Comparison of ENCODE assay signal across 17 mouse cellular contexts in genomic region chr2:77270136-77270535, GRCm38 (mm10). TPM values are rescaled to one million over a fixed set of nuclear protein-coding genes. Genes with fewer than 3 reads are reported as not detected.
DNase-seq lines count a peak whose midpoint lies in the region; TF ChIP-seq lines count a peak whose summit lies in the region.
"Had no signal": no experiment of that assay in that cellular context is flagged by ENCODE, and none has a peak within 500 bp of the region (broad histone marks: within the 10 kb centered on the region; RNA-seq: fewer than 3 reads in every experiment).

No protein-coding gene starts in this region.

- peaks cover 41% of the 10 kb centered on the region; the same call in 1 of the 2 replicates for H3K4me1 ChIP-seq in small intestine, adult 2 months (ENCODE audit: control insufficient read depth, insufficient read depth, insufficient read length, low read length)

- 17% methylated on average over 1 of the region's 1 CpGs for WGBS in small intestine, adult 2 months

- no peak for TF ChIP-seq POLR2A in small intestine, adult 2 months (IDR thresholded peaks at IDR 0.05; ENCODE audit: low read depth, low read length)

- intact Hi-C loops in gastrocnemius, adult 2 months (cut with DNase I), result no loop called here
- intact Hi-C loops in gastrocnemius, postnatal 36 days (cut with DNase I), result no loop called here
- intact Hi-C loops in left cerebral cortex, adult 2 months (cut with DNase I), result no loop called here

- TF ChIP-seq CTCF in gastrocnemius, adult 2 months (IDR thresholded peaks at IDR 0.05), result no peak
- TF ChIP-seq CTCF in left cerebral cortex, adult 2 months (IDR thresholded peaks at IDR 0.05), result no peak
- TF ChIP-seq CTCF in small intestine, adult 2 months (IDR thresholded peaks at IDR 0.05; ENCODE audit: extremely low read depth, insufficient read length, insufficient replicate concordance, low read depth, low read length), result no peak

- peak overlapping the region; percentile 88 for H3K27ac ChIP-seq in gastrocnemius, adult 2 months
- peak overlapping the region; percentile 69 for H3K27ac ChIP-seq in left cerebral cortex, adult 2 months
- H3K27ac ChIP-seq in small intestine, adult 2 months (ENCODE audit: insufficient read depth, low read depth, low read length), result peak overlapping the region; percentile 16; the same call in 1 of the 2 replicates
- H3K27ac ChIP-seq: hindbrain, embryonic 12.5 days; midbrain, embryonic 12.5 days had no signal

- no peak for DNase-seq in gastrocnemius, adult 2 months
- DNase-seq in gastrocnemius, postnatal 36 days, result no peak
- DNase-seq in left cerebral cortex, adult 2 months (ENCODE audit: extremely low spot score in 1 of 2, low spot score in 2 of 2), result no peak
- no peak for DNase-seq in left cerebral cortex, adult 9 months (ENCODE audit: low spot score in 2 of 2)
- peak; percentile 30 for DNase-seq in Muller cell, postnatal 12 days (ENCODE audit: inconsistent ontology term)
- no peak for DNase-seq in cerebellum, postnatal 4 days (ENCODE audit: low spot score in 2 of 2)
- DNase-seq: adrenal gland, postnatal 10 days; cerebellum, adult 2 months; cerebellum, postnatal 25 days; kidney, adult 2 months; spleen, adult 18-20 months had no signal

- H3K36me3 ChIP-seq in small intestine, adult 2 months (ENCODE audit: control insufficient read depth, insufficient read depth, low read length), result no peaks in the 10 kb centered on the region
- H3K36me3 ChIP-seq: G1E; heart, embryonic 12.5 days; midbrain, embryonic 12.5 days had no signal

- no peaks in the 10 kb centered on the region for H3K27me3 ChIP-seq in small intestine, adult 2 months (ENCODE audit: control insufficient read depth, insufficient read depth, low read length)
- H3K27me3 ChIP-seq: CH12.LX; heart, embryonic 12.5 days; hindbrain, embryonic 12.5 days; midbrain, embryonic 12.5 days had no signal

- no peak overlapping the region for H3K4me3 ChIP-seq in gastrocnemius, adult 2 months
- no peak overlapping the region for H3K4me3 ChIP-seq in left cerebral cortex, adult 2 months
- H3K4me3 ChIP-seq in small intestine, adult 2 months (ENCODE audit: low read depth, low read length), result no peak overlapping the region
- H3K4me3 ChIP-seq: heart, embryonic 12.5 days; hindbrain, embryonic 12.5 days; midbrain, embryonic 12.5 days had no signal

RNA-seq across cellular contexts. Expression of gene Sestd1, which starts 10.3 kb away (rescaled TPM):
- 10 to 100 TPM in 1 of 2 experiments, 1 to 10 TPM in 1; 9.8 to 10.3 TPM for total RNA-seq in gastrocnemius, adult 2 months (2021)
- total RNA-seq in gastrocnemius, postnatal 36 days (2021), result 10 to 100 TPM in 1 of 2 experiments, 1 to 10 TPM in 1; 9.2 to 10.4 TPM
- 10 to 100 TPM; 55.2 to 61.6 TPM for total RNA-seq in left cerebral cortex, adult 2 months (2021)
- polyA plus RNA-seq in small intestine, adult 2 months (2012; rRNA removed), result 3.9 and 7.8 TPM in 2 replicates
- total RNA-seq: CH12.LX had no signal

Comparison
In these comparisons a context has a peak if more than half of its experiments do, and no peak if none do; other contexts are left out.
1. H3K27ac ChIP-seq: peak in every context shown above with its lines; median percentile 88 in gastrocnemius, adult 2 months; 69 in left cerebral cortex, adult 2 months; 16 in small intestine, adult 2 months.
2. RNA of gene Sestd1, which starts 10.3 kb away (total RNA-seq): 55.2 to 61.6 TPM in left cerebral cortex, adult 2 months; 9.2 to 10.4 TPM in gastrocnemius, postnatal 36 days and 9.8 to 10.3 TPM in gastrocnemius, adult 2 months; every median in the first group is over 4 times any median in the second.